Mouse (Mus musculus) embryonic facial prominence, embryonic 15.5 days (tissue): ENCODE measurements around the gene Aven. TPM values are rescaled to one million over a fixed set of nuclear protein-coding genes. Genes with fewer than 3 reads are reported as not detected.

ENCODE experiments used
- ATAC-seq: fragments of 200-750 bp; cut with Nextera tagmentation; 2 replicates; pipeline ENCODE4 v1.8.0; 2017; ENCODE audit warnings: low read depth, moderate TSS enrichment; ENCODE audit not compliant: insufficient number of reproducible peaks, low FRiP score, low TSS enrichment
- H3K27ac ChIP-seq: fragments of 300-500 bp; sonication (generic); replicated peaks from 2 replicates; pipeline ENCODE4 v1.5.1; 2015; ENCODE audit warnings: mild to moderate bottlenecking, inconsistent platforms
- H3K27me3 ChIP-seq: fragments of 300-500 bp; sonication (generic); 2 replicates; pipeline ENCODE4 v1.6.1; 2015; ENCODE audit warnings: inconsistent platforms
- H3K36me3 ChIP-seq: fragments of 300-500 bp; sonication (generic); 2 replicates; pipeline ENCODE4 v1.6.1; 2015; ENCODE audit warnings: mild to moderate bottlenecking, inconsistent platforms
- H3K4me1 ChIP-seq: fragments of 300-500 bp; sonication (generic); 2 replicates; pipeline ENCODE4 v1.6.1; 2015; ENCODE audit warnings: inconsistent platforms
- H3K4me2 ChIP-seq: fragments of 300-500 bp; sonication (generic); replicated peaks from 2 replicates; pipeline ENCODE4 v1.6.1; 2015; ENCODE audit warnings: mild to moderate bottlenecking, inconsistent platforms
- H3K4me3 ChIP-seq: fragments of 300-500 bp; sonication (generic); replicated peaks from 2 replicates; pipeline ENCODE4 v1.5.1; 2015; ENCODE audit warnings: mild to moderate bottlenecking, inconsistent platforms
- H3K9ac ChIP-seq: fragments of 300-500 bp; sonication (generic); 2 replicates; pipeline ENCODE4 v1.6.1; 2015; ENCODE audit warnings: inconsistent platforms
- H3K9me3 ChIP-seq: fragments of 300-500 bp; sonication (generic); replicated peaks from 2 replicates; pipeline ENCODE4 v1.6.1; 2016; ENCODE audit warnings: inconsistent platforms
- WGBS: fragments of 180-500 bp; shearing (Covaris S2); methylation state at CpG from one replicate; pipeline ENCODE4 v1.1.7; 2015; 5-methylcytosine and 5-hydroxymethylcytosine counted together
- polyA plus RNA-seq: library from polyadenylated mRNA; unstranded; fragments of >200 nt; fragmentation: Nextera tagmentation; extraction: Ambion mirVana; gene quantifications from 2 replicates; pipeline ENCODE4 v1.2.1, GENCODE M21; 2015

The Aven gene
- polyA plus RNA-seq, 1 experiment from 2014 or later: 4.9 TPM

DNA sequence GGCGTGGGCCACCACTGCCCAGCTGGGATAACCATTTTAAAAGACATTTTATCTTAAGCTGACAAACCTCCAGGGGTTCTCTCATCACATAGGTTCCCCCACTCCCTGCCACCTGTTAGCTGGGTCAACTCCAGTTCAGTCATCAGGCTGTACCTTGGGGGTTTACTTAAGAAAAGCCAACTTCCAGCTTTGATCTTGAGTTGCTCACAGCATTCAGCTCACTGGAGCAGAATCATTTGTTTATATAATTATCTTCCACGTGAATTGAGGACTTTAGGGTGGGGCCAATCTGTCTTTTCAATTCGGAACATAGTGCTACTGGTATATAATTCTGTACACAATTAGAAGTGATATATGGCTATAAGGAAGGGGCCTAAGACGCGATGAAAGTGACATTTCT, 1.1 kb upstream of the Aven start:
- ATAC-seq: no peak
- Histone ChIP-seq H3K4me1 (peaks cover 13% of the 10 kb centered on the region), H3K4me3 (no peak overlapping the region), H3K27ac (no peak overlapping the region), H3K9ac (no peak overlapping the region), H3K4me2 (no peak overlapping the region), H3K27me3 (no peaks in the 10 kb centered on the region), H3K9me3 (no peaks in the 10 kb centered on the region), H3K36me3 (no peaks in the 10 kb centered on the region)
- 61% methylated on average over 5 of the region's 5 CpGs for WGBS

DNA sequence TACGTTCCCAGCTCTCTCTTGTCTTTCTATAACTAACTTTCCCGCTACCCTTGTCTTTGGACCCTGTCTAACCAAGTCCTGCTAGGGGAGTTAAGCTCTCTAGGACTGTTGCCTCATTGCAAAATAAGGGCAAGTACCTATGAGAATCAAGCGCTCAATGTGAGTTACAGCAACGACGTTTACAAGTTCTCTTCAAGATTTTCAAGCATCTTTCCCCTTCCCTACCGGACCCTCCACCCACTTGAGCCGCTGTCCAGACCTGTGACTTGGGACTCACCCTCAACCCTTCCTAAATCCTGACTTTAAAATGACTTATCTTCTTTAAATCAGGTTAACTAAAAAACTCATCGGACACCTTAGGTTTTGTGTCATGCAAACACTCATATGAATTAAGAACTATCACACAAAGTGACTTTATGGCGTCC, 321 bp upstream of the Aven start:
- WGBS: 4% methylated on average over 9 of the region's 9 CpGs

DNA sequence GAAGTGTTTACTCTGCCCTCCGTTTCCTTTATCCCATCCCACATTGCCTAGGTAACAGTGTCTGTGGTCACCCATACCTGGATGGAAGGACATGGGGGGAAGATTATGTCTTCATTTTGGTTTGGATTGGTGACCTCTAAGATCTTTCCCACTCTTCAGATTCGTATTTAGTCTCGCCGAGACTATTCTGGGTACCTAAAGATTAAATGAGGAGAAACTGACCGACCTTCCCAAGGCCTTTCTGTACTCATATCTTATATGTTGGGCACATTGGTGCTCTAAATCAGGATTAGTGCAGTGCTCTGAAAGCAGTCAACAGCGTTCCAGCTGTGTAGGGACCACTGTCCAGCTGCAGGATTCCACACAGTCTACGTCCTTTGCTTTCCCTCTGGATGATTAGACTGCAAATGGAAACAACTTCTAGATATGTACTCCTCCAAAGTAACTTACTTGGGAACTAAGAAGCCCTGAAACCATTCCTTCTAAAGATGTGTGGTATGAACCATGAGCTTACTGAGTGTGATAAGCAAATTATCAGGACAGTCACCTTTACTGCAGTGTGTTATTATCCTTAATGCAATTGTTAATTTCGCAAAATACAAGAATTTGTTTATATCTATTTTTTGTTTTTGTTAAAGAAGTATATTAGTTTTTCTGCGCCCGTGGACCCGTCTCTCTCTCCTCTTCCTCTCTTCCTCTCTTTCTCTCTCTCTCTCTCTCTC, 936 bp downstream of the Aven start:
- 42% methylated on average over 11 of the region's 11 CpGs for WGBS
- Histone ChIP-seq H3K9me3 (no peaks in the 10 kb centered on the region), H3K9ac (peak overlapping the region; percentile 95), H3K27ac (peak overlapping the region; percentile 98), H3K36me3 (no peaks in the 10 kb centered on the region), H3K4me3 (peak overlapping the region; percentile 78), H3K4me1 (peaks cover 13% of the 10 kb centered on the region), H3K4me2 (peak overlapping the region; percentile 67), H3K27me3 (no peaks in the 10 kb centered on the region)
- no peak for ATAC-seq

More for the DNA sequence above, 321 bp upstream of the Aven start:
- Histone ChIP-seq H3K4me1 (peaks cover 13% of the 10 kb centered on the region), H3K27me3 (no peaks in the 10 kb centered on the region), H3K4me3 (peak overlapping the region; percentile 78), H3K27ac (peak overlapping the region; percentile 98), H3K36me3 (no peaks in the 10 kb centered on the region), H3K9me3 (no peaks in the 10 kb centered on the region), H3K9ac (peak overlapping the region; percentile 95), H3K4me2 (peak overlapping the region; percentile 67)
- peak; percentile 12; the same call in 1 of the 2 replicates for ATAC-seq

DNA sequence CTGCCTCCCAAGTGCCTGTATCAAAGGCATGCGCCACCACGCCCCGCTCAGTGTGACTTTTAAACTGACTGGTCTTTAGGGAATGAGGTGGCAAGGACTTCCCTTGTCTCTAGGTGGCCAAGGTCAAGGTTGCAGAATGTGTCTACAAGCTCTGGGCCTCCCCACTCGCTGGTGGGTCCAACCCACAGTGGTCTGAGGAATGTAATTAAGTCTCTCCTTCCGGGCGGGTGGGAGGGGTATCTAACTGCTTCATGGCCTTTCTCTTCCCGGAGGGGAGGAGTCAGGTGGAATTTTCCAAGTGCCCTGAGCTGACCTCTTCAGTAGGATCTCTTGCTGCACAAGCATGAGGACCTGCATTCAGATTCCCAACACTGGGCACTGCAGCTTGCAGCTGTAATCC, 5.1 kb downstream of the Aven start:
- WGBS: 69% methylated on average over 7 of the region's 7 CpGs
- no peak for ATAC-seq

DNA sequence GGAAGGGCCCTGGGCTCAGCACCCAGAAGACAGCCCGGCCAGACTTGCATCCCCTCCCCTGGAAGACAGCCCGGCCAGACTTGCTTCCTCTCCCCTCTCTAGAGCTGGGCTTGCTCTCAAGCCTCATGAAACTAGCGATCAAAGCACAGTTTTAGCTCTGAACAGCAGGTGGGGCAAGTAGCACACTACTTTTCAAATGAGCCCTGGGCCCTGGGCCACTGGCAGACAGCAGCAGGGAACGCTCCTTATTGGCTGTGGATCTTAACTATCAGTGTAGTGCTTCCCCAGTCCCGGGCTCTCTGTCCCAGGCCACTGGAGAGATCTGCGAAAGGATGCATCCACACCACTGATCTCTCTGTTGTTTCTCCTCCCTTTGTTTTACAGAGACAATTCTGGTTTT, 8.4 kb downstream of the Aven start:
- ATAC-seq: peak; percentile 80; the same call in 1 of the 2 replicates

More for the DNA sequence above, 5.1 kb downstream of the Aven start:
- no peak overlapping the region for H3K27ac ChIP-seq
- peaks cover 9% of the 10 kb centered on the region; the same call in 1 of the 2 replicates for H3K4me1 ChIP-seq
- H3K36me3 ChIP-seq: no peaks in the 10 kb centered on the region
- H3K9me3 ChIP-seq: no peaks in the 10 kb centered on the region
- no peak overlapping the region for H3K9ac ChIP-seq
- no peaks in the 10 kb centered on the region for H3K27me3 ChIP-seq
- no peak overlapping the region for H3K4me2 ChIP-seq
- no peak overlapping the region for H3K4me3 ChIP-seq

DNA sequence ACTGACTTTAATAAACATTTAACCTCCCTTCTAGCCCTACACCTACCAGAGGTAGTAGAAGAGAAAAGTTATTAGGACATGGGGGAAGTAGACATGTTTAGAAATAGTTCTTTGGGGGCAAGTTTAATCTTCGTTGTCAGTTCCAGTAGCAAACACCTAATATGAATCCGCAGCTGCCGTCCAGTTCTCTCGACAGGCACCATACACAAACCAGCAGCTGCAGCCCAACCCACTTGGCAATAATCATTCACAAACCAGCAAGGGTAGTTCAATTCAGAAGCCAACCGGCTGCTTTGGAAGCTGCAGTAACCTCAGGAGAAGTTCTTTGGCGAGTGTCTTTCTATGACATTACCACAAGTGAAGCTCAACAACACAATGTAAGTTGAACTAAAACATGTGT, 11.2 kb downstream of the Aven start:
- no peaks in the 10 kb centered on the region for H3K9me3 ChIP-seq
- WGBS: 78% methylated on average over 6 of the region's 6 CpGs
- H3K4me1 ChIP-seq: 0 out of 2 replicates have a peak, but pooled peaks cover 4% of the 10 kb centered on the region
- H3K27me3 ChIP-seq: no peaks in the 10 kb centered on the region
- no peak overlapping the region for H3K27ac ChIP-seq
- no peak overlapping the region for H3K9ac ChIP-seq
- no peaks in the 10 kb centered on the region for H3K36me3 ChIP-seq
- no peak overlapping the region for H3K4me3 ChIP-seq
- no peak overlapping the region for H3K4me2 ChIP-seq
- ATAC-seq: no peak

More for the DNA sequence above, 8.4 kb downstream of the Aven start:
- no peaks in the 10 kb centered on the region for H3K27me3 ChIP-seq
- H3K4me1 ChIP-seq: 0 out of 2 replicates have a peak, but pooled peaks cover 4% of the 10 kb centered on the region
- 3% methylated on average over 6 of the region's 6 CpGs for WGBS
- H3K36me3 ChIP-seq: no peaks in the 10 kb centered on the region
- no peak overlapping the region for H3K27ac ChIP-seq
- H3K4me2 ChIP-seq: no peak overlapping the region
- no peaks in the 10 kb centered on the region for H3K9me3 ChIP-seq
- no peak overlapping the region for H3K9ac ChIP-seq
- H3K4me3 ChIP-seq: no peak overlapping the region

DNA sequence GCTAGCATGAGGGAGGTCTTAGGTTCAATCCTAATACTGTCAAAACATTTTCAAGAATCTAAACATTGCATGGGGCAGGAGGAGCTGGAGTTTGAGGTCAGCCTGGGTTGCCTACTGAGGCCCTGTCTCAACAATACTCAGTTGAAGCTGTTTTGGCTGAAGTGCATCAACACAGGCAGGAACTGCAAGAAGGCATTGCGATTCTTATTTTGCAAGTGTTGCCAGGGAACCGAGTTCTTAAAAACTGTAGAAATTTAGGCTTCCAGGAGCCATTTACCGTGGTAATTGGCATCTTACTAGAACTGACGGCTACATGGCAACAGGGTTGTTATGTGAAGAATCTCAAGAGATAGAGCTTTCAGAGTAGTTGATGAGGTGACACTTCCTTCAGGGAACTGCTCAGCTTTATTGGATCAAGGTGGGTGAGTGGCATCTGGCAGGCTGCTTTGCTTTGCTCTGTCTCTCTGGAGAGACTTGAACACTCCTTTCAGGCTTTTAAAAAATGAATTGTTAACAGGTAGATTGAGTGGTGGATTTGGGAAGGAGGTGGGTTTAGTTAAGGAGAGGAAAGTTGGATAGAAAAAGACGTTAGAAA, 14.2 kb downstream of the Aven start:
- Histone ChIP-seq H3K4me3 (no peak overlapping the region), H3K27me3 (no peaks in the 10 kb centered on the region), H3K4me2 (no peak overlapping the region), H3K27ac (no peak overlapping the region), H3K9ac (no peak overlapping the region), H3K4me1 (no peaks in the 10 kb centered on the region), H3K9me3 (no peaks in the 10 kb centered on the region), H3K36me3 (no peaks in the 10 kb centered on the region)
- ATAC-seq: no peak
- 76% methylated on average over 5 of the region's 5 CpGs for WGBS

DNA sequence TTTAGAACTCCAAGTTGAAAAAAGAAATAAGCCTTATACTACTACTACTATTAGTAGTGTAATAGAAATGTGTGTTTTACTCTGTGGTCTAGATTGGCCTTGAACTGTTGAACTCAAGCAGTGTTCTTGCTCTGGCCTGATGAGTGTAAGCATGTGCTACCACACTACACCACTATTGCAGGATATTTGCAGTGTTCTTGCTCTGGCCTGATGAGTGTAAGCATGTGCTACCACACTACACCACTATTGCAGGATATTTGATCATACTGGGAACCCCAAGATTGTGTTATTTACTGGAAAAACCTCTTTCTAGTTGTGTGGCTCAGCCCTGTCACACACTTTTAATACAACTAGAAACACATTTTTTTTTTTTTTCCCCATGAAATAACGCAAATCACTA, 14.7 kb downstream of the Aven start:
- no peak for ATAC-seq
- WGBS: 91% methylated on average over 1 of the region's 1 CpGs
- H3K4me3 ChIP-seq: no peak overlapping the region

DNA sequence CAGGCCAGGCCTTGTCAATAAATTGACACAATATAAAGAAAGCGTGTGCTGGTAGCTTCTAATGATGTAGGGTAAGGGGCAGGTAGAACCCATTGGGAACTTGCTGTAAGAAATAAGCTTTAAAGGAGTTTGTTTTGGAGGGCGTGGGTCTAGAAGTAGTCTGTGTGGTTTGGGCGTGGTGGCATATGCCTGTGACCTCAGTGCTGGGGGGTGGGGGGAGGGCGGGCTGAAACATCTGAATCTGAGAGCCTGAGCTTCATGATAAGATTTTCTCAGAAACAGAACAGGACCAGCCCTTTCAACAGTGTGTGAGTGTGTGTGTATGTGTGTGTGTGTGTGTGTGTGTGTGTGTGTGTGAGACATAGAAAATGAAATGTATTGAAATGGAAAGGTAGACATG, 17.4 kb downstream of the Aven start:
- no peak for ATAC-seq
- Histone ChIP-seq H3K4me3 (no peak overlapping the region), H3K36me3 (no peaks in the 10 kb centered on the region), H3K9ac (no peak overlapping the region), H3K9me3 (no peaks in the 10 kb centered on the region), H3K27me3 (no peaks in the 10 kb centered on the region), H3K4me1 (no peaks in the 10 kb centered on the region), H3K4me2 (no peak overlapping the region), H3K27ac (no peak overlapping the region)
- 78% methylated on average over 4 of the region's 4 CpGs for whole genome bisulfite sequencing

More for the DNA sequence above, 14.7 kb downstream of the Aven start:
- Histone ChIP-seq H3K9me3 (no peaks in the 10 kb centered on the region), H3K27ac (no peak overlapping the region), H3K27me3 (no peaks in the 10 kb centered on the region), H3K9ac (no peak overlapping the region), H3K4me1 (no peaks in the 10 kb centered on the region), H3K4me2 (no peak overlapping the region), H3K36me3 (no peaks in the 10 kb centered on the region)

DNA sequence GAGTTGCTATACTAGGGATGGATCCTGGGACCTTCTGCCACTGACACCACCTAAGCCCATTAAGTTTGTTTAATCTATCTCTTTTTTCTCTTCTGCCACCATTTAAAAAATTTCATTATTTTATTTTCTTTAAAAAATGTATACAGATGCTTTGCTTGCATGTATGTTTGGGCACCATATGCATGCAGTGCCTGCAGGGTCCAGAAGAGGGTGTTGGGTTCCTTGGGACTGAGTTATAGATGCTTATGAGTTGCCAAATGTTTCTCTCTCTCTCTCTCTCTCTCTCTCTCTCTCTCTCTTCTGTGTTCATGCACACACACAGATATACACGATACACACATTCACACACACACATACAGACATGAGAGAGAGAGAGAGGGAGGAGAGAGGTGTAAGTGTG, 20.3 kb downstream of the Aven start:
- WGBS: 100% methylated on average over 1 of the region's 1 CpGs
- Histone ChIP-seq H3K27ac (no peak overlapping the region), H3K4me1 (no peaks in the 10 kb centered on the region), H3K4me2 (no peak overlapping the region), H3K27me3 (no peaks in the 10 kb centered on the region), H3K36me3 (no peaks in the 10 kb centered on the region), H3K9me3 (no peaks in the 10 kb centered on the region), H3K9ac (no peak overlapping the region), H3K4me3 (no peak overlapping the region)
- ATAC-seq: no peak

DNA sequence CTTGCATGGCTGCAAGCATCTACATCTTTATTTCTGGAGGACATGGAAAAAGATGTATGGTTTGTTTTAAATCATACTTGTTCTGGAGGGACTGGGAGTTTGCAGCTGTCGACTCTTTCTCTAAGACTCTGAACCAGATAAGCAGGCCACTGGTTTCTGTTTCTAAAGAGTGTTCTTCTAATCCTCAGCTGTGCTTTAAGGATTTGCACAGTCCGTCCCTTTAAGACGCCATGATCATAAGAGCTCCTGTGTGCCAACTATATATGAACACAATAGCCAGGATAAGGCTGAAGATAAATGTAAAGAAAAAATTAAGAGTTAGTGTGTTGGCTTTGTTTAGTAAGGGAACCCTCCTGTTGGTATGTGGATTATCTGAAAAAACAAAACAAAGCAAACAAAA, 24.0 kb downstream of the Aven start:
- Histone ChIP-seq H3K36me3 (no peaks in the 10 kb centered on the region), H3K4me1 (no peaks in the 10 kb centered on the region), H3K4me3 (no peak overlapping the region), H3K9me3 (no peaks in the 10 kb centered on the region), H3K27ac (no peak overlapping the region), H3K4me2 (no peak overlapping the region), H3K9ac (no peak overlapping the region), H3K27me3 (no peaks in the 10 kb centered on the region)
- no peak for ATAC-seq
- 72% methylated on average over 3 of the region's 3 CpGs for WGBS
